11 mouse cellular contexts compared by ENCODE assay signal in the genomic region with DNA sequence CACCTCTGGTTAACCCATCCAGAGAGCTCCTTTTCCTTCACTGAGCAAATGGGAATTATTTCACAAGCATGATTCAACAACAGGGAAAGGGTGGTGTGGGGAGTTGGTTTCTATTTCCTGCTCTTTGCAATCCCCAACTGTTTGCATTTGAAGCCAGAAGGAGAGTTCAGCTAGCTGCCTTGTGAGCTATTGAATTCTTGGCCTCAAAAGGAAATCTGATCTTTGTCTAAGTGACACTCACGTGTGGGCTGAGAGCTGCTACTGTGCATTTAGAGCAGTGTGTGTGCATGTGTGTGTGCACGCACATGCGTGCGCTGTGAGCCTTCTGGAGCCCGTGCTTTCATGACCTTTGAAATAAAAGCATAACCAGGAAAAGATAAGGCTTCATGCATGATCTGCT.
DNase-seq lines count a peak whose midpoint lies in the region; ATAC-seq lines count a peak whose summit lies in the region.
"Had no signal": no experiment of that assay in that cellular context is flagged by ENCODE, and none has a peak within 500 bp of the region (broad histone marks: within the 10 kb centered on the region; RNA-seq: fewer than 3 reads in every experiment).

No protein-coding gene starts in this region.

- H3K27me3 ChIP-seq in heart, embryonic 15.5 days = no peaks in the 10 kb centered on the region
- H3K27me3 ChIP-seq: stomach, embryonic 15.5 days had no signal

- H3K4me3 ChIP-seq in heart, embryonic 15.5 days = no peak overlapping the region
- H3K4me3 ChIP-seq: stomach, embryonic 15.5 days had no signal

- H3K4me2 ChIP-seq in heart, embryonic 15.5 days = no peak overlapping the region
- H3K4me2 ChIP-seq: hindbrain, embryonic 14.5 days; stomach, embryonic 15.5 days had no signal

- no peak overlapping the region for H3K9ac ChIP-seq in heart, embryonic 15.5 days
- H3K9ac ChIP-seq: forebrain, postnatal 0 days; hindbrain, embryonic 14.5 days; stomach, embryonic 15.5 days had no signal

- H3K36me3 ChIP-seq in heart, embryonic 15.5 days = no peaks in the 10 kb centered on the region
- H3K36me3 ChIP-seq: stomach, embryonic 15.5 days had no signal

- intact Hi-C loops in left cerebral cortex, postnatal 25 days (cut with DNase I) = no loop called here

- ATAC-seq in heart, embryonic 15.5 days (replicated peaks; ENCODE audit: insufficient number of reproducible peaks, insufficient read depth, low FRiP score, low read depth) = 0 out of 2 replicates have a peak, but pooled peaks have one; percentile 47
- no peak for ATAC-seq in erythroid progenitor cell, adult 5-6 weeks (replicated peaks; ENCODE audit: low FRiP score, poor library complexity, severe bottlenecking)
- ATAC-seq: forebrain, postnatal 0 days had no signal

- H3K9me3 ChIP-seq in heart, embryonic 15.5 days (replicated peaks) = no peaks in the 10 kb centered on the region
- H3K9me3 ChIP-seq: stomach, embryonic 15.5 days had no signal

- no peak for DNase-seq in heart, postnatal 4 days
- DNase-seq in right cerebral cortex, adult 18-20 months = peak; percentile 10
- no peak for DNase-seq in right cerebral cortex, postnatal 14 days
- DNase-seq in left cerebral cortex, postnatal 25 days (ENCODE audit: low spot score in 2 of 2) = peak; percentile 17 to 63
- DNase-seq in telencephalon, adult 2 months (ENCODE audit: low read depth, low spot score) = peak; percentile 26
- no peak for DNase-seq in embryo, embryonic 10 days (ENCODE audit: low spot score)
- DNase-seq: forebrain, postnatal 0 days had no signal

- H3K4me1 ChIP-seq in heart, embryonic 15.5 days (replicated peaks) = no peaks in the 10 kb centered on the region

- 54% methylated on average over 5 of the region's 5 CpGs for WGBS in heart, embryonic 15.5 days

- peak overlapping the region; percentile 10; the same call in 1 of the 2 replicates for H3K27ac ChIP-seq in heart, embryonic 15.5 days
- H3K27ac ChIP-seq: hindbrain, embryonic 14.5 days; stomach, embryonic 15.5 days had no signal

Comparison
In these comparisons a context has a peak if more than half of its experiments do, and no peak if none do; other contexts are left out.
1. DNase-seq: peak in right cerebral cortex, adult 18-20 months (single experiment), left cerebral cortex, postnatal 25 days (2 of 2) and telencephalon, adult 2 months (single experiment); none in heart, postnatal 4 days (single experiment), right cerebral cortex, postnatal 14 days (single experiment) and embryo, embryonic 10 days (single experiment).